Mouse (Mus musculus) cortical plate, adult 2 months (tissue): ENCODE measurements around the gene Disp1.

ENCODE experiments used
- CTCF ChIP-seq: fragments of 200-500 bp; IDR thresholded peaks from 2 replicates; pipeline ENCODE4 v1.5.1; 2011; ENCODE audit warnings: mild to moderate bottlenecking, control low read depth, low read length; ENCODE audit not compliant: insufficient read depth; ENCODE audit errors: extremely low read depth
- POLR2A ChIP-seq: fragments of 200-500 bp; IDR thresholded peaks from 2 replicates; pipeline ENCODE4 v1.6.1; 2011; ENCODE audit warnings: mild to moderate bottlenecking, low read length, control low read depth; ENCODE audit not compliant: insufficient read depth; ENCODE audit errors: extremely low read depth

GRCm38 (mm10) chr1:183207141-183207540 is 14.2 kb downstream of the Disp1 start:
- TF ChIP-seq POLR2A (no peak), CTCF (no peak)
